Mouse (Mus musculus): Measurements from ENCODE around the gene Scgb1b7. TPM values are rescaled to one million over a fixed set of nuclear protein-coding genes. Genes with fewer than 3 reads are reported as not detected.

Scgb1b7 gene
- polyA plus RNA-seq (2017; shearing (Covaris generic)) = not detected

DNA sequence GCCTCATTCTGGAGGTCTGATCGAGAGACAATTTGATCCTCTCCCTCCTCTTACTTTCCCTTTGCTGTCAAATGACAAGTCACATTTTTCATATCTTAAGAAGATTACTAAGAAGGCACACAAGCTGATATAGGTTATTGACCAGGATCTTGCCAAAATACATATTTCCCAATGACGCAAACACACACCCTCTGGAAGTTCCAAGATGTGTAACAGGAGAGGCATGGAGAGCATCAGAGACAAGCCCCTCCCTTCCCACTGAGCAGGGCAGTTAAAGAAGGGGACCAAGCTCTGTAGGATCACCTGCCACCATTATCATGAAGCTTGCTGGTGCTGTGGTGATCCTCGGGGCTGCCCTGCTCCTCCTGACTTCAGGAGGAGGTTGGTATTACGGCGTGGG is at the start of gene Scgb1b7:
Gene Scgb1b7 (plus strand): TSS at position 301 of the 400 bp plus-strand sequence.

DNA sequence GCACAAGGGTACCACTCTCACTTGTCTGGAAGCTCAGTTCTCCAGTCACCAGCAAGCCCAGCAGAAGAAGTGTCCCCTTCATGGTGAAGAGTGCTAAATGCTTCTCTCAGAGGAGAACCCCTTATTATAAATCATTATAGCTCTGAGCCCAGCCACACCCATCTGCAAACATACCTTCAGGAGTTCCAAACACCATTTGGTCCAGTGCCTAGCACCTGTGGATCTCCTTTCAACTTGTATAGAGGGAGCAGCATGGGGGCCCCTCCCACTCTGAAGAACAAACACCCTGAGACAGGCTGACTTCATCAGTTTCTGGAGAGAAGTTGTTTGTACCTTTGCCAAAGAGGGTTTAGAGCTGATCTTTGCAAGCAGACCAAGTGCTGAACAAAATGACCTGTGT is 6.8 kb upstream of the Scgb1b7 start, which contains the start of gene Scgb2b7:
Gene Scgb2b7 (minus strand): TSS at position 101 of the 400 bp plus-strand sequence.

Other genes with a start within 250 kb of the Scgb1b7 start
- not detected for gene Scgb2b7, start 6.9 kb upstream of the Scgb1b7 start, polyA plus RNA-seq (2017; shearing (Covaris generic))